Mouse (Mus musculus) T-cell, adult 2 months (primary cell): ENCODE data around the gene Preb.

ENCODE experiments used
- DNase-seq: peaks from one replicate; pipeline ENCODE4 v3.0.0; 2022; ENCODE audit warnings: low spot score

Preb gene

DNA sequence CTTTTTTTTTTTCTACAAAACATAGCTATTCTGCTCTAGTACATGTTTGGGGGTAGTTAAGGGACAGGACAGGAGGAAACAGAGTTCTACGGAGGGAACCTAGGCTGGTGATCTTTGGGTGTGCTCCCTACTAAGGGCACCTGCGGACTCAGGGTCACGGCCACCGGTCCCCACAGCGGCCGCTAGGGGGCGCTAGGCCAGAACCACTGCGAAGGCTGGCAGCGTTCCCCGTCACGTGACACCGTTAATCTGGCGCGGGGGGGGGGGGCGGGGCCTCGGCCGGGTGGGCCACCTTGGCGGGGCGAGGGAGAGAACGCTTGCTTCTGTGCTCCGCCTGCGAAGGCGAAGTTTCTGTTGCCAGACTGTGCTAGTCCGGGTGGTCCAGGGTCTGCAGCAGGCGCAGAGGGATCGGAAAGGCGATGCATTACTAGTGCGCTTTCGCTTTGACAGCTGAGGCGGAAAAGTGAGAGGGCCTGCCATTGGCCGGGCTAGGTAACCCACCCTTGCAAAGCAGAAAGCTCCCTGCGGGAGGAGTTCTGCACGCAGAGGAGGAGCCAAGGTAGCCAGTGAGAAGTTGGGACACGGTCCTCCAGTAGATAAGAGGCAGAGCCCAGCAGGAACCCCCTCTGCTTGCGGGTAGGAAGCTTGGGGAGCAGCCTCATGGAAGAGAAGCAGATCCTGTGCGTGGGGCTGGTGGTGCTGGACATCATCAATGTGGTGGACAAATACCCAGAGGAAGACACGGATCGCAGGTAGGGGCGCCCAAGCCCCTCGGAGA is 38.7 kb downstream of the Preb start, which contains the start of gene Khk:
TSS of gene Khk (plus strand) at position 176 of the 778 bp plus-strand sequence.
- peak; percentile 89 for DNase-seq

DNA sequence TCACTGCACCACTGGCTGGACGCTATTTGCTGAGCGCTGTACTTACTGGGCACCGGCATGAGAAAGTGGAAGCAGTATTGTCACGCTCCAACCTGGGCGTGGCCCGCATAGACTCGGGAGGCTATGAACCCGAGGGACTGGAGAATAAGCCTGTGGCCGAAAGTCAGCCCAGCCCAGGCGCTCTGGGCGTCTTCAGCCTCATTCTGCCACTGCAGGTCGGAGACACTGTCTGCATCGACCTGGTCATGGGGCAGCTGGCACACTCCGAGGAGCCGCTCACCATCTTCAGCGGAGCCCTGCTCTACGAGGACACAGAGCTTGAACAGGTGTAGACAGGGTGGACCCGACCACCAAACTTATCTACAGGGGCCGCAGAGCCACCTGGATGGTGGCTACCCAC is 39.5 kb downstream of the Preb start:
- DNase-seq: no peak

DNA sequence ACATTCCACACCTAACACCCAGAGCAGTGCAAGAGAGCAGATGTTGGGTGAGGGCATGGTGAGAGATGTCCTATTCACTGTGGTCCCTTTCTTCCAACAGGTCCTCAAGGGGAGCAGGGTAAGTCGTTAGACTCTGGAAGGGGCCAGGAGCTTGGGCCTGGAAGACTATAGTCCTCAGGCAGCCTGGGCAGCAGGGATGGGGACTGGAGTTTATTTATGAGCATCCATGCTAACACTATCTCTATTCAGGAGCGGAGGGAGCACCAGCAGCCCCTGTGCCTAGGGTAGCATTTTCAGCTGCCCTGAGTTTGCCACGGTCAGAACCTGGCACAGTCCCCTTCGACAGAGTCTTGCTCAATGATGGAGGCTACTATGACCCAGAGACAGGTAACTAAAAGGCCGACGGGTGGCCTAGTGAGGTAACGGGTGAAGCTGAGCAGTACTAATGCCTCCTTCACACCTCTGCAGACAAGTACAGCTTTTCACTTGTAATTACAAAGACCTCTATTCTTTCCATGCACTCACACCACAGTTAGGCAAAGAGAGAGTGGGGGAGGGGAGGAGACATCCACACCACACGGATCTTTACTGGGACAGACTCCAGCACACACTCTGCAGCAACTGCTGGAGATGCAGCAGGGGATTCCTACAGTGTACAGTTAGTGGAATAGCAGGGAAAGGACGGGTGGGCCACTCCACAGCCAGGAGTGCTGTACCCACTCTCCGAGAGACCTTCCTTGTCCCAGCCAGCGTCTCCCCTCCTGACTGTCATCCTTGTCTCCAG is 40.1 kb downstream of the Preb start:
- no peak for DNase-seq

DNA sequence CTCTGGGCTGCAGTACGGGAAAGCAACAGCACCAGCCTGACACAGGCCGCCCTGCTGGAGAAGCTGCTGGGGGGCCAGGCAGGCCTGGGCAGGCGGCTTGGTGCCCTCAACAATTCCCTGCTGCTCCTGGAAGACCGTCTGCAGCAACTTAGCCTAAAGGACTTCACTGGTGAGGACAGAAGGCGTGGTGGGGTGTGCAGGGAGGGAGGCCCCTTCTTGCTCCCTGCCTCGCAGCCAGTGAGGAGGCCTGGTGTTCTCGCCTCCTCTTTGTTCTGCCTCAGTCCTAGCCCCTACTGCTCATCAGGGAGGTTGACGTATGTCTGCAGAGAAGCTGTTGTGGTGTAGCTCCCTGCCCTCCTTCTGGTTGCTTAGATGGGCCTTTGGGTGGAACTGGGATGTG is 41.5 kb downstream of the Preb start:
- DNase-seq: no peak

DNA sequence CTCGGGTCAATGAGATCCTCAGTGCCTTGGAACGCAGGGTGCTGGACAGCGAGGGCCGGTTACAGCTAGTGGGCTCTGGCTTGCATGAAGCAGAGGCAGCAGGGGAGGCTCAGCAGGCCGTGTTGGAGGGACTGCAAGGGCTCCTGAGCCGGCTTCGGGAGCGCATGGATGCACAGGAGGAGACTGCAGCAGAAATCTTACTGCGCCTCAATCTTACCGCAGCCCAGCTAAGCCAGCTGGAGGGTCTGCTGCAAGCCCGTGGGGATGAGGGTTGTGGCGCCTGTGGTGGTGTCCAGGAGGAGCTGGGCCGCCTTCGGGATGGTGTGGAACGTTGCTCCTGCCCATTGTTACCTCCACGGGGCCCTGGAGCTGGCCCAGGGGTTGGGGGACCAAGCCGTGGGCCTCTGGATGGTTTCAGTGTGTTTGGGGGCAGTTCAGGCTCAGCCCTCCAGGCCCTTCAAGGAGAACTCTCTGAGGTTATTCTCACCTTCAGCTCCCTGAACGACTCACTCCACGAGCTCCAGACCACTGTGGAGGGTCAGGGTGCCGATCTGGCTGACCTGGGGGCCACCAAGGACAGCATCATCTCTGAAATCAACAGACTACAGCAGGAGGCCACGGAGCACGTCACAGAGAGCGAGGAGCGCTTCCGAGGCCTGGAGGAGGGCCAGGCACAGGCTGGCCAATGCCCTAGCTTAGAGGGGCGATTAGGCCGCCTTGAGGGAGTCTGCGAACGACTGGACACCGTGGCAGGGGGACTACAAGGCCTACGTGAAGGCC is 42.1 kb downstream of the Preb start:
- DNase-seq: no peak

DNA sequence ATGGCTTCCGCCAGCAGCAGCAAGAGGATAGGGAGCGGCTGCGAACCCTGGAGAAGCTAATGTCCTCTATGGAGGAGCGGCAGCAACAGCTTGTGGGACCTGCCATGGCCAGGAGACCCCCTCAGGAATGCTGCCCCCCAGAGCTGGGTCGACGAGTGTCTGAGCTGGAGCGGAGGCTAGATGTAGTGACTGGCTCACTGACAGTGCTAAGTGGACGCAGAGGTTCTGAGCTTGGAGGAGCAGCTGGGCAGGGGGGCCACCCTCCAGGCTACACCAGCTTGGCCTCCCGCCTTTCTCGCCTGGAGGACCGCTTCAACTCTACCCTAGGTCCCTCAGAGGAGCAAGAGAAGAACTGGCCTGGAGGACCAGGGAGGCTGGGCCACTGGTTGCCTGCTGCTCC is 42.8 kb downstream of the Preb start:
- DNase-seq: no peak

DNA sequence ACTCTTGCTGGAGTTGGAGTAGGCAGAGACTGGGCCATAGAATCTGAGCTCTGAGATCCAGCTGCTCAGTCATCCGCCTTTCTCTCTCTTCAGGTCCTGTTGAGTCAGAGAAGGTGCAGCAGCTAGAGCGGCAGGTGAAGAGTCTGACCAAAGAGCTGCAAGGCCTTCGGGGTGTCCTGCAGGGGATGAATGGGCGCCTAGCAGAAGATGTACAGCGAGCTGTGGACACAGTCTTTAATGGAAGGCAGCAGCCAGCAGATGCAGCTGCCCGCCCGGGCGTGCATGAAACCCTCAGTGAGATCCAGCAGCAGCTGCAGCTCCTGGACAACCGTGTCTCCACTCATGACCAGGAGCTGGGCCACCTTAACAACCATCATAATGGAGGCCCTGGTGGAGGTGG is 43.3 kb downstream of the Preb start:
- no peak for DNase-seq

DNA sequence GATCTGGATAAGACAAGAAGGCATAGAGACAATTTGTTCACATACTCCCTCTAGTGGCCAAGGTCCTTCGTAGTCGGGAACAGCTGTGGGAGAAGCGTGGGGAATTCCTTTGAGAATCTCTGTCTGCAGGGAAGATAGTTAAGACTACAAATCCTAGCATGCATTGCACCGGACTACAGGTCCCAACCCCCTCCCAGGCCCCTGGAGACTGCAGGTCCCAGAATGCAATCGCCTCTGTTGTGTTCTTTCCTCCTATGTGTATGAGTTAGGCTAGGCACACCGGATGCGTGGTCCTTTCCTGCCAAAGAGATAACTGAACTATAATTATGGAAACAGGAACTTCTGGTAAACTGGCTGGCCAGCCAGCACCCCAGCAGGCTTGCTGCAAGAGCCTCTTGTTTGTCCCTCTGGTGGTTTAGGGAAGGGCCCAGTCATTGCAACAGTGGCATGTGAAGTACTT is 44.2 kb downstream of the Preb start:
- DNase-seq: peak; percentile 52

DNA sequence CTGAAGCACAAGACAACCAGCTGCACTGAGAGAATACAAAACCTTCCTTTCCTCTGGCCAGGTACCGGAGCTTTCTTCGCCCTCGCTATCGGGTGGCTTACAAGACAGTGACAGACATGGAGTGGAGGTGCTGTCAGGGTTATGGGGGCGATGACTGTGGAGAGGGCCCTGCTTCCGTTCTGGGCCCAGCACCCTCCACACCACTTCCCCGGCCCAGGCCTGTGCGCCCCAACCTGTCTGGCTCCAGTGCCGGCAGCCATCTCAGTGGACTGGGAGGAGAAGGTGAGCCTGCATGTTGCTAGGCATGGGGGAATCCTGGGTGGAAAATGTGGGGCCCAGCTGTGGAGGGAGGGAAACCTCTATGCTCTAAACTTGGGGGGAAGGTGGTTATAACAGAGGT is 44.7 kb downstream of the Preb start:
- DNase-seq: peak; percentile 12

DNA sequence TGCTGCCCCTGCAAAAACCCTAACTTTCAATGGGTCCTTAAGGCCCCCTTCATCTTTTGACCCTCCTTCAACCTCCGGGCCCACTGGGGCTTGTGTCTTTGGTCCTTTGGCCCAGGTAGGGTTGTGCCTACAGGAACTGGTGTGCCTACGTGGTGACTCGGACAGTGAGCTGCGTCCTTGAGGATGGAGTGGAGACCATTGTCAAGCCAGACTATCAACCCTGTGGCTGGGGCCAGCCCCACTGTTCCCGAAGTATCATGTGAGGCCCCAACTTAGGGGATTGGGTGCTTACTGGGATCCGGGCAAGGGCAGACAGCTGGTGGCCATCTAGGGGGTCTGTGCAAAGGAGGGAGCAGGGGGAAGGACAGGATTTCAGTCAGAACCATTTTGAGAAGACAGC is 45.3 kb downstream of the Preb start:
- DNase-seq: no peak

DNA sequence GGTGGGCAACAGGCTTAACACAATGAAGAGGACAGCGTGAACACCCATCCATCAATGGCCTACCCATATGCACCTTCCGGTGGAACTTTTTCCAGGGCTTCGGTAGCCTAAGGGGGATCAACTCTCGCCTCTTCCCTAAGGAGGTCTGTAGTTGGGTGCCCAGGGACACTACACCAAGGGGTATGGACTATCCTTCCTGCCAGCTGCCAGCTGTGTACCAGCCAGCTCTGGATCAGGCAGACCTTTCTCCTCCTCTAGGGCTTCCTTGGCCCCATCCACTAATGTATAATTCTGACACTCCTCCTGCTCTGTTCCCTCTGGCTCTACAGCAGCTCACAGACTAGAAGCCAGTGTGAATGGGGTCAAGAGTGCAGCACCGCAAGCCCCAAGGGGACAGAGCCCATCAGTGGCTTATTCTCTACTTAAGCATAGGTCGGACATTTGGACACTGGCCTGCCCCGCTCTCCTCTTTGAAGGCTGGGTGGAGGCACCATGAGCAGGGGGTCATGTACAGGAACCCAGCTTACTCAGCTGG is 46.0 kb downstream of the Preb start:
- DNase-seq: no peak

DNA sequence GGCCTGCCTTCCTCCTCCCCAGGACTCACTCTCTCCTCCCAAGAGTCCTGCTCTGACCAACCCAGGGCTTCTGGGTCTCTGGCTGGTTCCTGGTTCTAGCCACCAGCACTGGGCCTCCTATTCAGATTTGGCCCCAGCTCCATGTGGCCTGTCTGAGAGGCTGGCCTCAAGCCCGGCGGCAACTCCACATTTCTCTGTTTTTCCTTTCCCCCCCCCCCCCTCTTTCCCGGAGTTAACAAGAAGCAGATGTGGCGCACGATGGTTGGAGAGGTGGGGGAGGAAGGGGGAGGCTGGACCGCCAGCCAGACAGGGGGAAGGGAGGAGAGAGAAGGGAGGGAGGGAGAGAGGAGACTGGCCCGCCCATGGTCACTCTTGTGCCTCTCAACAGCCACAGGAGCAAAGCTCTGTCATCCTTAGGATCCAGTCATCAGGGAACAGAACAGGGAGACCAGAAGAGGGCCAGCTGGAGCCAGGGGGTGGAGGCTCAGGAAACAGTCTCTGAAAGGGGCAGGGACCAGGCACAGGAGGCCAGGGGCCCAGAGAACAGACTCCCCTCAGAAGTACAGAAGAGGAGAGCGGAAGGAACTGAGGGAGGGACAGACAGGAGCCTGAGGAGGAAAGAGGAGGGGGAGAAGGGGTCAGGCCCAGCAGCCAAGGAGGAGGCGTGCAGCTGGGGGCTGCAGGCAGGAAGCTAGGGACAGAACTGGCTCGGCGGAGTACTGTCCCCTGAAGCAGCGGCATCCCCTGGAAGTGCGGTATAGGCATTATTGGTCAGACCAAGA is 46.9 kb downstream of the Preb start, which contains the start of gene Emilin1:
TSS of gene Emilin1 (plus strand) at position 343 of the 782 bp plus-strand sequence.
- DNase-seq: no peak

DNA sequence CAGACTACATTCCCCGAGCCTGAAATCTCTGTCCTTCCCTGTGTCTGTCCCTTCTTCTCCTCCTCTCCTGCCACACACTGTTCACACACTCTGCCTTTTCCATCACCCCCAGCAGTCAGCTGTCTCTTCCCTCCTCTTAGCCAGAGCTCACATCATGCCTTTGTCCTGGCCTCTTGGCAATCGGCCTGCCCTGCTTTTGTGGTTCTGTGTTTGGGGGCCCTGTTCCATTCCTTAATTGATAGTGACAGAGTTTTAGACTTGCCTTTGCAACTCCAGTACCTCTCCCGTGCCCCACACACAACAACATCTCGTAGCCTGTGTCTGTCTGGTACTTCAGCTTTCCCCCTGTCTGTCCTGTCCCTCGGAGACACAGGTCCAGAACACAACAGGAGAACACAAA is 48.0 kb downstream of the Preb start:
- DNase-seq: no peak

DNA sequence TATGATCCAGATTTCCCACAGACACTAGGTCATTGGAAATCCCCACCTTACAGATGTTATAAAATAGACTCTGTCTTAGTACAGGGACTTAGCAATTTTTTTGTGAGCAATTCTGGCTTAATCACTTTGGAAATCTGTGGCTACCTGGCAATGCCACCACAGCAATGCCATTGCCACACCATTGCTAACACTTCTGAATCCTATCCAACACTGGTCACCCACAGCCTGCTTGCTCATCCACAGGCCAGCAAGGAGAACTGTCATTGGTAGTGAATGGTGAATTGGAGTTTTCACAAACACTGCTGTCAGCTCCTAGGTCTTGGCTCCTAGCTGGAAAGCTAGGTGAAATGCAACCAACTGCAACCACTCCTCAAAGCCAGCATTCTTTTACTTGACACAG is 49.7 kb downstream of the Preb start:
- DNase-seq: no peak

DNA sequence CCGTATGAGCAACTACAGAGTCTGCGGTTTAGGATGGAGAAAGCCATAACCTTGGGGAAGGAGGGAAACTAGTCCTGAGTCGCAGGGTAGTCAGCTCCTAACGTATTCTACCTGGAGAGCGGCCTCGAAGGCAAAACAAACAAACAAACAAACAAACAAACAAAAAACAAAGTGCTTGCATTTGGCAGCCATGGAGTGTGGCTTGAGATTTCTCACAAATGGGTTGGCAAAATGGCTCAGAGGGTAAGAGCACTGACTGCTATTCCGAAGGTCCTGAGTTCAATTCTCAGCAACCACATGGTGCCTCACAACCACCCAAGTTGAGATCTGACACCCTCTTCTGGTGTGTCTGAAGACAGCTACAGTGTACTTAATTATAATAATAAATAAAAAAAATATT is 50.3 kb downstream of the Preb start:
- DNase-seq: no peak

DNA sequence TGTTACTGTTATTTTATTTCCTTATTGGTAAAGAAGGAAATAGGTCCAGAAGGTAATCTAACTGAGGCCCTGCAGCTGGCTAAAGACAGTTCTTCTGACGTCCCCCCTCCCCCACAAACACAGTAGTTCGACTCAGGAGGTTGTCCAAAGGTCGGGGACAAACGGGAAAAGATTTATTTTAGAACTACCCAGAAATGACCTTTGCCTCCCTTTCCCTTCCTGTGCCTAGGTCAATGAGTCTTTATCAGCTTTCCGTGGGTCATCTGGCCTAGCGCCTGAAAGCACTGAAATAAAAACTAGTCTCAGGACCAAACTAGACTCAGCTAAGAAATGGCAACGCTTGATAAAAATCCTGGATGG is 50.9 kb downstream of the Preb start:
- no peak for DNase-seq

DNA sequence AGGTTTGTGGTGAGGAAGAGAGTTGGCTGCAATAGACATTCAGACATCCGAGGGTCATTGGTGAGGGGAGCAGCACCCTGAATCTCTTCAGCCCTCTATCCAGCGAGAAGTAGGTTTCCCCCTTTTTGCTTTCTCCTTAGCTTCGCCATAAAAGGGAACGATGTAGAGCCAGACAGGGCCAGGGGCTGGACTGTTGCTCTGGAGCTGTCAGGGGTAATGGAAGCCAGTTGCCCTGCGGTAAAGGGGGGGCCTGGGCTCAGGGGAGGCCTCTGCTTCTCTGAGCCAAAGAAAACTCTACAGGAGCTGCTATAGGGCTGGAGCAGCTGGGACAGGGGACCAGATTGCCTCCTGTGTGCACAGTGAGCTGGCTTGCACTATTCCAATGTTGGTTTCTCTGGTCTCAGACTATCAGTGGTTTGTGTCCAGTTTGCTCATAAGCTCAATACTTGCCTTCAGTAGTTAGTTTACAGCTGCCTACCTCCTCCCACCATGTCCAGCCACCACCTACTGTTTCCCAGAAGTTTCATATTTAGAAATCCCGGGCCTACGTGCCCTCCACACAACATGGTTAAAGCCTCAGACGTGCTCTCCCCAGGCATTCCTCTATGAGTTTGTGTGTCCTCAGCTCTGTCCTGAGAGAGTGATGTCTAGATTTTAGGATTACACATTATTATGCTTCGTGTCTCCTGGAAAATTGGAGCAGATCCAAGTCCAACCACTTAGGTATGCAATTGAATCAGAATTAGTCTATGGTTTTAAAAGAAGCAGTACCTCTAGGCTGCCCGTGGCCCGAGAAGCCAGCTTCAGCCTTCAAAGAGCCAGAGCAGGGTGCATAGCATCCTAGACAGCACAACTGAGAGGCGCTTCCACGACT is 51.5 kb downstream of the Preb start:
- DNase-seq: no peak

DNA sequence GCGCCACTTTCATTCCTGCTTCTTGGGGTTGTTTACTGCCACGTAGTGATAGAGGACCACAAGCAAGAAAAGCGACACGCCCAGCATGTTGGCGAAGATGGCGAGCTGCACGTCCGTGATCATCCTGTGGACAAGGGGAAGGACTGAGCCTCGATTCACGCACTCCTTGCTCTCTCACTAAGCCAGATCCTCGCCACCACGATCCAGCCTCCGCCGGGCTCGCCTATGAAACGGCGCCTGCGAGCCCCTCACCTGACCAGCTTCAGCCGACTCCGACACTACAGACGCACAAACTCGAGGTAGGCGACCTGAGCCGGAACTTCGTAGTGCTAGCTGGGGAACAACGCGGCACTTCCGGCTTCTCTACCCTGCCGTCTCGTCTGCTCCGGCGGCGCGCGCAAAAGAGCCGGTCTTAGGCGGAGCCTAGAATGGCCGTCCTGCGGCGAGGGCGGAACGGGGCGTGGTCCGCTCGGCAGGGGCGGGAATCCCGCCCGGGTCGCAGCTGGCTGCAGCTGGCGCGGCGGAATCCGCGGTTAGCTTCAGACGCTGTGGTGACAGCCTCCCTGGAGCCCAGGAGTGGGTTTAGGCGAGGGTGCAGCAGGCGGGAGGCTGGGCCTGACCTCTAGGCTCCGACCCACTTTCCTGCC is 52.6 kb downstream of the Preb start, which contains the start of gene Ost4:
TSS of gene Ost4 (minus strand) at position 376 of the 647 bp plus-strand sequence.
- peak; percentile 96 for DNase-seq

DNA sequence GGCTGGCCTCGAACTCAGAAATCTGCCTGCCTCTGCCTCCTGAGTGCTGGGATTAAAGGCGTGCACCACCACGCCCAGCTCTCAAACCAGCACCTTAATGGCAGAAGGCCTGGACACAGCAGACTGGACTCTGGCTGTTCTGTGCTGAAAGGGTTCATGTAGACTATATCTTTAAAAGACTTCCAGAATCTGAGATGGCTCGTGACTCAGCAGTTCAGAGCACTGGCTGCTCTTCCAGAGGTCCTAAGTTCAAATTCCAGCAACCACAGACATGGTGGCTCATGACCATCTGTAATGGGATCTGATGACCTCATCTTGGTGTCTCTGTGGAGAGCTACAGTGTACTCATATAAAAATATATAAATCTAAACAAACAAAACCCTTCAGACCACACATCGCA is 58.3 kb downstream of the Preb start:
- DNase-seq: no peak
